Mouse (Mus musculus): ENCODE data around the gene Dusp13. TPM values are rescaled to one million over a fixed set of nuclear protein-coding genes. Genes with fewer than 3 reads are reported as not detected.
A peak's percentile ranks its signal among the peaks of the same experiment; 100 is the strongest.

Gene Dusp13
- polyA plus RNA-seq, 1 experiment from 2014 or later, result 0.20 TPM

GRCm38 (mm10) chr14:21766398-21766958, 15.5 kb upstream of the Dusp13 start:
- Histone ChIP-seq H3K9me3 (no peaks in the 10 kb centered on the region), H3K27me3 (no peaks in the 10 kb centered on the region), H3K27ac (no peak overlapping the region), H3K9ac (no peak overlapping the region), H3K4me1 (0 out of 2 replicates have a peak, but pooled peaks cover 11% of the 10 kb centered on the region), H3K4me2 (no peak overlapping the region), H3K4me3 (no peak overlapping the region), H3K36me3 (no peaks in the 10 kb centered on the region)
- ATAC-seq (ENCODE audit: insufficient number of reproducible peaks, low FRiP score, low TSS enrichment, low read depth), result no peak
- 84% methylated on average over 6 of the region's 6 CpGs for WGBS

GRCm38 (mm10) chr14:21765754-21766397, 14.9 kb upstream of the Dusp13 start:
- WGBS, result 83% methylated on average over 7 of the region's 7 CpGs
- Histone ChIP-seq H3K4me3 (no peak overlapping the region), H3K27ac (no peak overlapping the region), H3K4me2 (no peak overlapping the region), H3K27me3 (no peaks in the 10 kb centered on the region), H3K9me3 (no peaks in the 10 kb centered on the region), H3K4me1 (0 out of 2 replicates have a peak, but pooled peaks cover 11% of the 10 kb centered on the region), H3K36me3 (no peaks in the 10 kb centered on the region), H3K9ac (no peak overlapping the region)
- no peak for ATAC-seq (ENCODE audit: insufficient number of reproducible peaks, low FRiP score, low TSS enrichment, low read depth)

GRCm38 (mm10) chr14:21764646-21765045, 13.7 kb upstream of the Dusp13 start:
- no peak overlapping the region for H3K4me3 ChIP-seq
- ATAC-seq (ENCODE audit: insufficient number of reproducible peaks, low FRiP score, low TSS enrichment, low read depth), result no peak
- H3K27me3 ChIP-seq, result no peaks in the 10 kb centered on the region
- no peaks in the 10 kb centered on the region for H3K36me3 ChIP-seq
- H3K9me3 ChIP-seq, result no peaks in the 10 kb centered on the region
- H3K27ac ChIP-seq, result no peak overlapping the region
- 0 out of 2 replicates have a peak, but pooled peaks cover 11% of the 10 kb centered on the region for H3K4me1 ChIP-seq
- 83% methylated on average over 6 of the region's 6 CpGs for WGBS
- H3K9ac ChIP-seq, result no peak overlapping the region
- no peak overlapping the region for H3K4me2 ChIP-seq

- WGBS, result 88% methylated on average over 3 of the region's 3 CpGs
- no peak for ATAC-seq (ENCODE audit: insufficient number of reproducible peaks, low FRiP score, low TSS enrichment, low read depth)
- Histone ChIP-seq H3K4me1 (0 out of 2 replicates have a peak, but pooled peaks cover 6% of the 10 kb centered on the region), H3K27me3 (no peaks in the 10 kb centered on the region), H3K9ac (no peak overlapping the region), H3K4me3 (no peak overlapping the region), H3K27ac (no peak overlapping the region), H3K4me2 (no peak overlapping the region), H3K36me3 (no peaks in the 10 kb centered on the region), H3K9me3 (no peaks in the 10 kb centered on the region)
These were observed 12.8 kb upstream of the Dusp13 start for GRCm38 (mm10) chr14:21763736-21764135.

GRCm38 (mm10) chr14:21761560-21761959, 10.6 kb upstream of the Dusp13 start:
- ATAC-seq (ENCODE audit: insufficient number of reproducible peaks, low FRiP score, low TSS enrichment, low read depth), result no peak
- Histone ChIP-seq H3K36me3 (no peaks in the 10 kb centered on the region), H3K27ac (no peak overlapping the region), H3K4me1 (no peaks in the 10 kb centered on the region), H3K4me2 (no peak overlapping the region), H3K4me3 (no peak overlapping the region), H3K9ac (no peak overlapping the region), H3K27me3 (no peaks in the 10 kb centered on the region), H3K9me3 (no peaks in the 10 kb centered on the region)
- WGBS, result 72% methylated on average over 9 of the region's 9 CpGs

GRCm38 (mm10) chr14:21753367-21753766, 2.4 kb upstream of the Dusp13 start:
- H3K27ac ChIP-seq, result no peak overlapping the region
- no peaks in the 10 kb centered on the region for H3K9me3 ChIP-seq
- no peak overlapping the region for H3K4me3 ChIP-seq
- WGBS, result 83% methylated on average over 4 of the region's 4 CpGs
- H3K4me2 ChIP-seq, result no peak overlapping the region
- H3K4me1 ChIP-seq, result 0 out of 2 replicates have a peak, but pooled peaks cover 15% of the 10 kb centered on the region
- no peak for ATAC-seq (ENCODE audit: insufficient number of reproducible peaks, low FRiP score, low TSS enrichment, low read depth)
- no peaks in the 10 kb centered on the region for H3K27me3 ChIP-seq
- H3K36me3 ChIP-seq, result no peaks in the 10 kb centered on the region
- H3K9ac ChIP-seq, result no peak overlapping the region

GRCm38 (mm10) chr14:21752411-21752810, 1.4 kb upstream of the Dusp13 start:
- Histone ChIP-seq H3K4me2 (no peak overlapping the region), H3K9me3 (no peaks in the 10 kb centered on the region), H3K4me3 (no peak overlapping the region), H3K9ac (no peak overlapping the region), H3K4me1 (0 out of 2 replicates have a peak, but pooled peaks cover 20% of the 10 kb centered on the region), H3K27ac (no peak overlapping the region), H3K27me3 (no peaks in the 10 kb centered on the region), H3K36me3 (no peaks in the 10 kb centered on the region)
- no peak for ATAC-seq (ENCODE audit: insufficient number of reproducible peaks, low FRiP score, low TSS enrichment, low read depth)
- 89% methylated on average over 3 of the region's 3 CpGs for WGBS

DNA sequence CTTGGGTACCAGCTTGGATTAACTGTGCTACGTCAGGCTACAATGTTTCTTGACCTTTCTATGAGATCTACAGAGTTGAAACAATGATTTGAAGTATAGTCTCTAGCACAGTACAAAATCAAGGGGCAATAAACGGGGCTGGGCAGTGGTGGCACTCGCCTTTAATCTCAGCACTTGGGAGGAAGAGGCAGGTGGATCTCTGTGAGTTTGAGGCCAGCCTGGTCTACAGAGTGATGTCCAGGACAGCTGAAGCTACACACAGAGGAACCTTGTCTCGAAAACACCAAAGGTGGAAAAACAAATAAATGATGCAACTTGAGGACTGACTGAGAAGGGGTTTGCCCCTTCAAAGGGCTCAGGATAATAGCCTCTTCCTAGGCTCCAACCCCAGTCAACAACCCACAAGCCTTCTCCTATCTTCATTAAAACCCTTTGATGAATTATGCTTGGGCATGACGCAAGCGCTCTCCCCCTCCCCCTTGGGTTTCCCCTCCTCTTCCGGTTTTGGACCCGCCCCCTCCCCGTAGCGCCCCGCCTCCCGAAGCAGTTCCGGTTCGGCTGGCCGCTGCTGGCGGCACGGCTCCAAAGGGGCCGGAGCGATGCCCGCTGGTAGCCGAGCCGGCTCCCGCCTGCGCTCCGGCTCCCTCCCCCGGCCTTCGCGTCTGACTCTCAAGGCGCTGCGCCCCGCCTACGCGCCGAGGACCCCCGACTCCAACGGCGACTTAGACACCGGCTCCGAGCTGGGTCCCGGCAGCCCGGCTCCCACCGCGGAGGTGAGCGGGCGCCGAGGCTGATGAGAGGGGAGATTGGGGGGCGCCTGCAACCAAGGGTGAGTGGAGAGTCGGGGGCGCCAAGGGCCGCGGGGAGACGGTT, 737 bp downstream of the Dusp13 start, which contains the start of gene Samd8:
Samd8 (plus strand) TSS at position 524 of the 873 bp plus-strand sequence.
- Histone ChIP-seq H3K4me1 (0 out of 2 replicates have a peak, but pooled peaks cover 20% of the 10 kb centered on the region), H3K36me3 (no peaks in the 10 kb centered on the region), H3K27ac (peak within 1 kb of the TSS; percentile 88), H3K4me3 (peak within 1 kb of the TSS; percentile 88), H3K27me3 (no peaks in the 10 kb centered on the region), H3K4me2 (peak within 1 kb of the TSS; percentile 75), H3K9ac (peak within 1 kb of the TSS; percentile 89), H3K9me3 (no peaks in the 10 kb centered on the region)
- 6% methylated on average over 49 of the region's 52 CpGs for WGBS
- peak; percentile 72 for ATAC-seq (ENCODE audit: insufficient number of reproducible peaks, low FRiP score, low TSS enrichment, low read depth)

GRCm38 (mm10) chr14:21748142-21748870, 2.7 kb downstream of the Dusp13 start:
- Histone ChIP-seq H3K27me3 (no peaks in the 10 kb centered on the region), H3K9me3 (no peaks in the 10 kb centered on the region), H3K36me3 (no peaks in the 10 kb centered on the region), H3K9ac (no peak overlapping the region), H3K4me2 (no peak overlapping the region), H3K4me1 (0 out of 2 replicates have a peak, but pooled peaks cover 20% of the 10 kb centered on the region), H3K27ac (no peak overlapping the region), H3K4me3 (no peak overlapping the region)
- 37% methylated on average over 15 of the region's 15 CpGs for WGBS
- ATAC-seq (ENCODE audit: insufficient number of reproducible peaks, low FRiP score, low TSS enrichment, low read depth), result no peak

DNA sequence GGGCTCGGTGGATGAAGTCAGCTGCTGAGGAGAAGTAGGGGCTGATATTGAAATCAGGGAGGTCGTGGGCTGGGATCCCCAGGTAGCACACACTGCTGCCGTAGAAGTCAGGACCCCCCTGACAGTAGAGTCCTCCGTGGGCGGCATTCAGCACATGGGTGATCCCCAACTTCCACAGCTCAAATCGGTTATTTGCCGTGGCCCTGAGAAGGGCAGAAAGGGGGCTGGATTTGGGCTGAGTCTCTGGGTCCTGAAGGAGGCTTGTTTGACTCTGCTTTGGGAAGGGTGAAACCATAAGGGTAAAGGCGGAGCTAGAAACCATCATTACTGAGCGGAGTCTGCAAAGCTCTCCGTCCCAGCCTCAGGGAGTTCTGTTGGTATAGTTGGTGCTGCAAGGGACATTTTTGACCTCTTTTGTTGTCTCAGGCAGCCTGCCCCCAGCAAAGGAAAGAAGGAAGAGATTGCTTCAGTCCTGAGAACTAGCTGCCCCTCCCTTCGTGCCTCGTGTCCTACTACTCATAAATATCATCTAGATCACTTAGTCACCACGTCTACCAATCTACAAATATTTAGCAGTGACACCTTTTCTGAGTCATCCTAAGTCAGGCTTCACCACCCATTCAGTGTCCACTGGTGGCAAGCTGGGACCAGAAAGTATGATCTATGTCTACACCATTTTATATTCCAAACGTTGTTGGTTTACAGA, 3.4 kb downstream of the Dusp13 start:
- H3K9me3 ChIP-seq, result no peaks in the 10 kb centered on the region
- no peaks in the 10 kb centered on the region for H3K36me3 ChIP-seq
- WGBS, result 72% methylated on average over 14 of the region's 14 CpGs
- ATAC-seq (ENCODE audit: insufficient number of reproducible peaks, low FRiP score, low TSS enrichment, low read depth), result no peak
- H3K27me3 ChIP-seq, result peaks cover 1% of the 10 kb centered on the region; the same call in 1 of the 2 replicates
- 0 out of 2 replicates have a peak, but pooled peaks cover 18% of the 10 kb centered on the region for H3K4me1 ChIP-seq
- no peak overlapping the region for H3K27ac ChIP-seq
- H3K4me2 ChIP-seq, result no peak overlapping the region
- no peak overlapping the region for H3K4me3 ChIP-seq
- no peak overlapping the region for H3K9ac ChIP-seq

- no peak overlapping the region for H3K27ac ChIP-seq
- no peaks in the 10 kb centered on the region for H3K9me3 ChIP-seq
- no peak overlapping the region for H3K4me2 ChIP-seq
- H3K36me3 ChIP-seq, result no peaks in the 10 kb centered on the region
- no peak overlapping the region for H3K4me3 ChIP-seq
- 0 out of 2 replicates have a peak, but pooled peaks cover 13% of the 10 kb centered on the region for H3K4me1 ChIP-seq
- WGBS, result 81% methylated on average over 2 of the region's 2 CpGs
- no peak for ATAC-seq (ENCODE audit: insufficient number of reproducible peaks, low FRiP score, low TSS enrichment, low read depth)
- no peak overlapping the region for H3K9ac ChIP-seq
- H3K27me3 ChIP-seq, result peaks cover 4% of the 10 kb centered on the region; the same call in 1 of the 2 replicates
These were observed 4.1 kb downstream of the Dusp13 start for GRCm38 (mm10) chr14:21746846-21747245.

Measured in limb, embryonic 15.5 days (tissue).